Mouse (Mus musculus) C2C12 (cell line): ENCODE data around the gene Anapc5. TPM values are rescaled to one million over a fixed set of nuclear protein-coding genes. Genes with fewer than 3 reads are reported as not detected.

ENCODE experiments used
- H3K27me3 ChIP-seq: one replicate; pipeline ENCODE4 v1.6.1; 2011; ENCODE audit not compliant: control insufficient read depth, insufficient read depth, insufficient read length
- H3K36me3 ChIP-seq: one replicate; pipeline ENCODE4 v1.6.1; 2011; ENCODE audit not compliant: control insufficient read depth, insufficient read depth
- H3K4me3 ChIP-seq: one replicate; pipeline ENCODE4 v1.5.1; 2011; ENCODE audit warnings: mild to moderate bottlenecking, control low read depth; ENCODE audit not compliant: poor library complexity, insufficient read depth, severe bottlenecking
- H3K79me2 ChIP-seq: one replicate; pipeline ENCODE4 v1.6.1; 2011; ENCODE audit not compliant: control insufficient read depth, insufficient read depth
- H3K79me3 ChIP-seq: one replicate; pipeline ENCODE4 v1.6.1; 2011; ENCODE audit warnings: low read depth, control low read depth
- H3ac ChIP-seq: one replicate; pipeline ENCODE3; 2011; ENCODE audit warnings: low read depth; ENCODE audit not compliant: control insufficient read depth, insufficient read length
- CEBPB ChIP-seq: IDR thresholded peaks from one replicate; pipeline ENCODE4 v1.6.1; 2011; ENCODE audit warnings: low read depth, mild to moderate bottlenecking, control low read depth, moderate library complexity
- CTCF ChIP-seq: IDR thresholded peaks from one replicate; pipeline ENCODE4 v1.5.1; 2011; ENCODE audit not compliant: control insufficient read depth, insufficient read depth, insufficient read length
- FOSL1 ChIP-seq: IDR thresholded peaks from one replicate; pipeline ENCODE4 v1.8.0; 2011; ENCODE audit warnings: mild to moderate bottlenecking, low read length; ENCODE audit not compliant: poor library complexity, insufficient read depth, severe bottlenecking
- MAX ChIP-seq: IDR thresholded peaks from one replicate; pipeline ENCODE4 v1.6.1; 2011; ENCODE audit warnings: mild to moderate bottlenecking, control low read depth
- MYOD1 ChIP-seq: IDR thresholded peaks from one replicate; pipeline ENCODE4 v1.6.1; 2011; ENCODE audit warnings: low read depth; ENCODE audit not compliant: control insufficient read depth, insufficient read length
- MYOG ChIP-seq: IDR thresholded peaks from one replicate; pipeline ENCODE4 v1.6.1; 2011; ENCODE audit not compliant: control insufficient read depth, insufficient read length; ENCODE audit errors: extremely low read depth
- USF1 ChIP-seq: IDR thresholded peaks from one replicate; pipeline ENCODE4 v1.6.1; 2011; ENCODE audit warnings: low read depth, mild to moderate bottlenecking, control low read depth, moderate library complexity
- polyA plus RNA-seq: library from polyadenylated mRNA; unstranded; fragments of >200 nt; fragmentation: generic; extraction: Trizol; gene quantifications from one replicate; pipeline ENCODE4 v1.2.1, GENCODE M21; 2012; ENCODE audit warnings: missing spikeins

The Anapc5 gene
- polyA plus RNA-seq, 1 experiment, result 223 TPM

GRCm38 (mm10) chr5:122805503-122805902 is 15.6 kb downstream of the Anapc5 start:
- H3K36me3 ChIP-seq, result peaks cover 96% of the 10 kb centered on the region
- no peak overlapping the region for H3ac ChIP-seq
- no peaks in the 10 kb centered on the region for H3K27me3 ChIP-seq
- TF ChIP-seq MYOG (no peak), CEBPB (no peak), MYOD1 (no peak), USF1 (no peak), MAX (no peak), FOSL1 (no peak), CTCF (no peak)
- H3K79me3 ChIP-seq, result no peaks in the 10 kb centered on the region
- no peaks in the 10 kb centered on the region for H3K79me2 ChIP-seq
- no peak overlapping the region for H3K4me3 ChIP-seq

- no peak overlapping the region for H3ac ChIP-seq
- H3K4me3 ChIP-seq, result no peak overlapping the region
- H3K79me2 ChIP-seq, result no peaks in the 10 kb centered on the region
- H3K27me3 ChIP-seq, result no peaks in the 10 kb centered on the region
- no peaks in the 10 kb centered on the region for H3K79me3 ChIP-seq
- H3K36me3 ChIP-seq, result peaks cover 95% of the 10 kb centered on the region
- TF ChIP-seq MAX (no peak), MYOD1 (no peak), CTCF (no peak), CEBPB (no peak), FOSL1 (no peak), MYOG (no peak), USF1 (no peak)
Observed at GRCm38 (mm10) chr5:122802706-122803105, 18.4 kb downstream of the Anapc5 start.

GRCm38 (mm10) chr5:122801684-122802083 is 19.5 kb downstream of the Anapc5 start:
- TF ChIP-seq MYOG (no peak), CTCF (no peak), MAX (no peak), MYOD1 (no peak), CEBPB (no peak), FOSL1 (no peak), USF1 (no peak)
- Histone ChIP-seq H3K79me3 (no peaks in the 10 kb centered on the region), H3K36me3 (peaks cover 91% of the 10 kb centered on the region), H3K79me2 (no peaks in the 10 kb centered on the region), H3K4me3 (no peak overlapping the region), H3K27me3 (no peaks in the 10 kb centered on the region), H3ac (no peak overlapping the region)

- Histone ChIP-seq H3ac (no peak overlapping the region), H3K27me3 (no peaks in the 10 kb centered on the region), H3K79me3 (no peaks in the 10 kb centered on the region), H3K36me3 (peaks cover 90% of the 10 kb centered on the region), H3K4me3 (no peak overlapping the region), H3K79me2 (no peaks in the 10 kb centered on the region)
- TF ChIP-seq MYOD1, result no peak
- TF ChIP-seq USF1, result no peak
- TF ChIP-seq CTCF, result no peak
- TF ChIP-seq MYOG, result no peak
- TF ChIP-seq CEBPB, result no peak
- TF ChIP-seq FOSL1, result no peak
- no peak for TF ChIP-seq MAX
Observed at GRCm38 (mm10) chr5:122800345-122801010, 20.7 kb downstream of the Anapc5 start.

GRCm38 (mm10) chr5:122799379-122800344 is 21.5 kb downstream of the Anapc5 start:
- no peaks in the 10 kb centered on the region for H3K27me3 ChIP-seq

More at GRCm38 (mm10) chr5:122799379-122800344, 21.5 kb downstream of the Anapc5 start:
- Histone ChIP-seq H3K4me3 (no peak overlapping the region), H3K79me2 (no peaks in the 10 kb centered on the region), H3K79me3 (no peaks in the 10 kb centered on the region), H3ac (no peak overlapping the region), H3K36me3 (peaks cover 82% of the 10 kb centered on the region)
- TF ChIP-seq MYOG (no peak), USF1 (no peak), CEBPB (no peak), FOSL1 (no peak), CTCF (no peak), MYOD1 (no peak), MAX (no peak)
